In the genomic region with DNA sequence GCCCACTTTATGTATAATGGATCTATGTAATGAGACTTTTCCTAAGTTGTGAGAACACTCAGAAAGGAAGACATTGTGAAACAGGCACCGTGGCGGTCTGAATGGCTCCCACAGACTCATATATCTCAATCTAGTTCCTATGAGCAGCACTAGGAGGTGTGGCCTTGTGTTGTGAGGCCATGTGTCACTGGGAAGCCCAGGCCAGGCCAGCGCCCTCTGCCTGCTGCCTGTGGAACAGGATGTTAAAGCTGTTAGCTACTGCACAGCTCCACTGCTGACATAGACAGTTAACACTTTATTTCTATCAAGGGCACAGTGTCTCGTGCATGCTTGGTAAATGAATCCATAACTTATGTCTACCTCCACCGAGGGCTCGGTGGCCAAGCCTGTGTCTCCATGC, we compare ENCODE assay signal across 9 mouse cellular contexts. TPM values are rescaled to one million over a fixed set of nuclear protein-coding genes. Genes with fewer than 3 reads are reported as not detected.
DNase-seq lines count a peak whose midpoint lies in the region; ATAC-seq and TF ChIP-seq lines count a peak whose summit lies in the region.
"Had no signal": no experiment of that assay in that cellular context is flagged by ENCODE, and none has a peak within 500 bp of the region (broad histone marks: within the 10 kb centered on the region; RNA-seq: fewer than 3 reads in every experiment).

No protein-coding gene starts in this region.

- TF ChIP-seq CTCF in hindbrain, postnatal 0 days (IDR thresholded peaks at IDR 0.05; ENCODE audit: low read depth) = peak; percentile 72

- H3K9ac ChIP-seq in forebrain, embryonic 11.5 days (ENCODE audit: low read length) = no peak overlapping the region
- no peak overlapping the region for H3K9ac ChIP-seq in forebrain, embryonic 14.5 days (ENCODE audit: low read length)
- H3K9ac ChIP-seq in hindbrain, postnatal 0 days (replicated peaks; ENCODE audit: low read length) = no peak overlapping the region
- H3K9ac ChIP-seq in lung, embryonic 16.5 days (ENCODE audit: low read length) = no peak overlapping the region
- H3K9ac ChIP-seq: lung, embryonic 15.5 days had no signal

- no peaks in the 10 kb centered on the region for H3K4me1 ChIP-seq in forebrain, embryonic 11.5 days (replicated peaks; ENCODE audit: control insufficient read depth, insufficient read depth, low read length)
- H3K4me1 ChIP-seq in forebrain, embryonic 14.5 days (ENCODE audit: control insufficient read depth, insufficient read depth, low read length) = no peaks in the 10 kb centered on the region
- H3K4me1 ChIP-seq in hindbrain, postnatal 0 days (ENCODE audit: insufficient read depth, low read length) = no peaks in the 10 kb centered on the region
- no peaks in the 10 kb centered on the region for H3K4me1 ChIP-seq in lung, embryonic 16.5 days (replicated peaks; ENCODE audit: control insufficient read depth, insufficient read depth, low read length)
- H3K4me1 ChIP-seq: lung, embryonic 15.5 days had no signal

- H3K36me3 ChIP-seq in forebrain, embryonic 11.5 days (ENCODE audit: control insufficient read depth, insufficient read depth, low read length) = no peaks in the 10 kb centered on the region; the same call in 1 of the 2 replicates
- peaks cover 68% of the 10 kb centered on the region for H3K36me3 ChIP-seq in forebrain, embryonic 14.5 days (ENCODE audit: control insufficient read depth, insufficient read depth, low read length)
- H3K36me3 ChIP-seq in hindbrain, postnatal 0 days (ENCODE audit: insufficient read depth, low read length) = peaks cover 49% of the 10 kb centered on the region
- H3K36me3 ChIP-seq in lung, embryonic 16.5 days (ENCODE audit: control insufficient read depth, insufficient read depth, low read length) = peaks cover 46% of the 10 kb centered on the region

- 83% methylated on average over 6 of the region's 6 CpGs for WGBS in forebrain, embryonic 11.5 days
- WGBS in forebrain, embryonic 14.5 days = 80% methylated on average over 6 of the region's 6 CpGs
- WGBS in hindbrain, postnatal 0 days = 76% methylated on average over 6 of the region's 6 CpGs
- 67% methylated on average over 6 of the region's 6 CpGs for WGBS in lung, embryonic 16.5 days

- no peak overlapping the region for H3K4me3 ChIP-seq in forebrain, embryonic 11.5 days (ENCODE audit: low read depth, low read length)
- no peak overlapping the region for H3K4me3 ChIP-seq in forebrain, embryonic 14.5 days (ENCODE audit: low read depth, low read length)
- H3K4me3 ChIP-seq in hindbrain, postnatal 0 days (ENCODE audit: low read length) = no peak overlapping the region
- H3K4me3 ChIP-seq in lung, embryonic 16.5 days (ENCODE audit: low read length) = no peak overlapping the region
- H3K4me3 ChIP-seq: lung, embryonic 15.5 days had no signal

- H3K9me3 ChIP-seq in forebrain, embryonic 11.5 days (ENCODE audit: control insufficient read depth, low read length) = no peaks in the 10 kb centered on the region
- no peaks in the 10 kb centered on the region for H3K9me3 ChIP-seq in forebrain, embryonic 14.5 days (replicated peaks; ENCODE audit: control insufficient read depth, low read length)
- H3K9me3 ChIP-seq in hindbrain, postnatal 0 days (ENCODE audit: low read length) = no peaks in the 10 kb centered on the region
- no peaks in the 10 kb centered on the region for H3K9me3 ChIP-seq in lung, embryonic 16.5 days (ENCODE audit: control insufficient read depth, low read length)
- H3K9me3 ChIP-seq: lung, embryonic 15.5 days had no signal

- no peak overlapping the region for H3K4me2 ChIP-seq in forebrain, embryonic 11.5 days (ENCODE audit: low read depth, low read length, severe bottlenecking)
- no peak overlapping the region for H3K4me2 ChIP-seq in forebrain, embryonic 14.5 days (ENCODE audit: low read length)
- no peak overlapping the region for H3K4me2 ChIP-seq in hindbrain, postnatal 0 days (ENCODE audit: low read depth, low read length)
- no peak overlapping the region for H3K4me2 ChIP-seq in lung, embryonic 16.5 days (ENCODE audit: low read depth, low read length)
- H3K4me2 ChIP-seq: lung, embryonic 15.5 days had no signal

- no peak overlapping the region for H3K27ac ChIP-seq in forebrain, embryonic 11.5 days (ENCODE audit: low read depth, low read length)
- H3K27ac ChIP-seq in forebrain, embryonic 14.5 days (ENCODE audit: low read depth, low read length) = no peak overlapping the region
- H3K27ac ChIP-seq in hindbrain, postnatal 0 days = no peak overlapping the region
- no peak overlapping the region for H3K27ac ChIP-seq in lung, embryonic 16.5 days (ENCODE audit: low read length)
- H3K27ac ChIP-seq: lung, embryonic 15.5 days had no signal

- peak; percentile 67; the same call in 1 of the 2 replicates for ATAC-seq in forebrain, embryonic 11.5 days (replicated peaks; ENCODE audit: low FRiP score)
- ATAC-seq in forebrain, embryonic 14.5 days = no peak
- ATAC-seq in activated CD4-positive, CD25-positive, alpha-beta regulatory T cell, adult 4 months = peak; percentile 77
- ATAC-seq in hindbrain, postnatal 0 days = peak; percentile 74
- ATAC-seq in lung, embryonic 16.5 days (ENCODE audit: low read depth) = peak; percentile 54; the same call in 1 of the 2 replicates

- H3K27me3 ChIP-seq in forebrain, embryonic 11.5 days (ENCODE audit: control insufficient read depth, insufficient read depth, low read length) = no peaks in the 10 kb centered on the region
- H3K27me3 ChIP-seq in forebrain, embryonic 14.5 days (replicated peaks; ENCODE audit: control insufficient read depth, insufficient read depth, low read length) = no peaks in the 10 kb centered on the region
- no peaks in the 10 kb centered on the region for H3K27me3 ChIP-seq in hindbrain, postnatal 0 days (ENCODE audit: insufficient read depth, low read length)
- H3K27me3 ChIP-seq in lung, embryonic 16.5 days (ENCODE audit: control insufficient read depth, insufficient read depth, low read depth, low read length) = no peaks in the 10 kb centered on the region
- H3K27me3 ChIP-seq: lung, embryonic 15.5 days had no signal

- DNase-seq in forebrain, embryonic 11.5 days (ENCODE audit: low spot score) = peak; percentile 63
- no peak for DNase-seq in forebrain, embryonic 14.5 days (ENCODE audit: low spot score)
- peak; percentile 76 for DNase-seq in 416B (ENCODE audit: low read depth)
- DNase-seq in hindbrain, postnatal 0 days (ENCODE audit: low spot score) = peak; percentile 56
- DNase-seq in thymus, adult 18-20 months = peak; percentile 28 to 37
- DNase-seq in frontal cortex, adult 2 months (ENCODE audit: extremely low spot score in 1 of 2, low spot score in 1 of 2) = no peak

RNA-seq across cellular contexts. Expression of gene Cct2, which starts 14.7 kb away (rescaled TPM):
- 294 and 318 TPM in 2 replicates for polyA plus RNA-seq in forebrain, embryonic 11.5 days (2014; fragmentation: Nextera tagmentation; extraction: Ambion mirVana)
- 315 and 330 TPM in 2 replicates for polyA plus RNA-seq in forebrain, embryonic 14.5 days (2014; fragmentation: Nextera tagmentation; extraction: Ambion mirVana)
- polyA plus RNA-seq in activated CD4-positive, CD25-positive, alpha-beta regulatory T cell, adult 4 months (2017; shearing (Covaris generic)) = 100 to 1,000 TPM; 244 to 245 TPM
- 234 and 266 TPM in 2 replicates for total RNA-seq in hindbrain, postnatal 0 days (2014; rRNA removed)
- polyA plus RNA-seq in hindbrain, postnatal 0 days (2015; fragmentation: Nextera tagmentation; extraction: Ambion mirVana) = 216 and 219 TPM in 2 replicates
- polyA plus RNA-seq in lung, embryonic 16.5 days (2015; fragmentation: Nextera tagmentation; extraction: Ambion mirVana) = 213 and 228 TPM in 2 replicates
- 138 and 146 TPM in 2 replicates for polyA plus RNA-seq in frontal cortex, adult 2 months (2012; rRNA removed)

RNA-seq across cellular contexts. Expression of gene Lrrc10, which starts 33.1 kb away (rescaled TPM):
- polyA plus RNA-seq in forebrain, embryonic 11.5 days (2014; fragmentation: Nextera tagmentation; extraction: Ambion mirVana) = not detected in 2 replicates
- not detected in 2 replicates for polyA plus RNA-seq in forebrain, embryonic 14.5 days (2014; fragmentation: Nextera tagmentation; extraction: Ambion mirVana)
- polyA plus RNA-seq in activated CD4-positive, CD25-positive, alpha-beta regulatory T cell, adult 4 months (2017; shearing (Covaris generic)) = not detected
- 0.16 TPM in 1 of 2 replicates, not detected in the other for total RNA-seq in hindbrain, postnatal 0 days (2014; rRNA removed)
- not detected in 2 replicates for polyA plus RNA-seq in hindbrain, postnatal 0 days (2015; fragmentation: Nextera tagmentation; extraction: Ambion mirVana)
- 0.49 and 0.65 TPM in 2 replicates for polyA plus RNA-seq in lung, embryonic 16.5 days (2015; fragmentation: Nextera tagmentation; extraction: Ambion mirVana)
- not detected in 2 replicates for polyA plus RNA-seq in frontal cortex, adult 2 months (2012; rRNA removed)

Comparison
In these comparisons a context has a peak if more than half of its experiments do, and no peak if none do; other contexts are left out.
1. DNase-seq: peak in forebrain, embryonic 11.5 days (single experiment), 416B (single experiment), hindbrain, postnatal 0 days (single experiment) and thymus, adult 18-20 months (2 of 2); none in forebrain, embryonic 14.5 days (single experiment) and frontal cortex, adult 2 months (0 of 2).